Mouse (Mus musculus) layer of hippocampus, adult 6 months (tissue): ENCODE measurements around the gene Cldn34b3. TPM values are rescaled to one million over a fixed set of nuclear protein-coding genes. Genes with fewer than 3 reads are reported as not detected.

Experiments used
- long read RNA-seq, 2 experiments: library from polyadenylated mRNA; unstranded; transcript quantifications; one replicate each; pipeline ENCODE4 v2.0.0; 2019 to 2020
- polyA plus RNA-seq: library from polyadenylated mRNA; unstranded; fragments of <200 nt; fragmentation: Nextera tagmentation; gene quantifications from 2 replicates; pipeline ENCODE4 v1.2.3, GENCODE M21; 2021

The Cldn34b3 gene
- polyA plus RNA-seq: not detected in 2 replicates
- long read RNA-seq, experiment 1: 0 reads
- long read RNA-seq, experiment 2: 0 reads

GRCm38 (mm10) chrX:76264004-76264403, at the start of gene Cldn34b3:
Gene Cldn34b3 (plus strand): TSS chrX:76264304.

Other genes starting within 250 kb of the Cldn34b3 start
- gene Cldn34b4, start 129.0 kb downstream of the Cldn34b3 start, polyA plus RNA-seq: not detected in 2 replicates